ENCODE assay signal across 9 mouse cellular contexts in genomic region chr2:31769631-31770111, GRCm38 (mm10). TPM values are rescaled to one million over a fixed set of nuclear protein-coding genes. Genes with fewer than 3 reads are reported as not detected.
DNase-seq lines count a peak whose midpoint lies in the region; ATAC-seq and TF ChIP-seq lines count a peak whose summit lies in the region.
"Had no signal": no experiment of that assay in that cellular context is flagged by ENCODE, and none has a peak within 500 bp of the region (broad histone marks: within the 10 kb centered on the region; RNA-seq: fewer than 3 reads in every experiment).

No protein-coding gene starts in this region.

- no peak overlapping the region for H3K4me3 ChIP-seq in hindbrain, embryonic 10.5 days
- H3K4me3 ChIP-seq in hindbrain, embryonic 11.5 days (ENCODE audit: low read depth, low read length): no peak overlapping the region
- H3K4me3 ChIP-seq in gastrocnemius, adult 2 months: peak overlapping the region; percentile 65
- no peak overlapping the region for H3K4me3 ChIP-seq in hindbrain, embryonic 15.5 days
- no peak overlapping the region for H3K4me3 ChIP-seq in liver, embryonic 13.5 days (replicated peaks)
- no peak overlapping the region for H3K4me3 ChIP-seq in neural tube, embryonic 14.5 days (ENCODE audit: low read depth, low read length)

- intact Hi-C loops in gastrocnemius, adult 2 months (cut with DNase I): no loop called here

- DNase-seq in hindbrain, embryonic 10.5 days (ENCODE audit: low spot score): no peak
- DNase-seq in hindbrain, embryonic 11.5 days (ENCODE audit: low spot score): no peak
- DNase-seq in gastrocnemius, adult 2 months: peak; percentile 80
- no peak for DNase-seq in liver, embryonic 13.5 days
- no peak for DNase-seq in embryo, embryonic 11 days
- no peak for DNase-seq in layer of hippocampus, postnatal 10 days (ENCODE audit: low spot score in 2 of 2)

- no peaks in the 10 kb centered on the region for H3K27me3 ChIP-seq in hindbrain, embryonic 10.5 days (ENCODE audit: insufficient read depth, poor library complexity, severe bottlenecking)
- H3K27me3 ChIP-seq in hindbrain, embryonic 11.5 days (ENCODE audit: control insufficient read depth, insufficient read depth, low read length): no peaks in the 10 kb centered on the region
- no peaks in the 10 kb centered on the region for H3K27me3 ChIP-seq in hindbrain, embryonic 15.5 days
- H3K27me3 ChIP-seq in liver, embryonic 13.5 days: no peaks in the 10 kb centered on the region
- no peaks in the 10 kb centered on the region for H3K27me3 ChIP-seq in neural tube, embryonic 14.5 days (ENCODE audit: control insufficient read depth, insufficient read depth, low read length)
- H3K27me3 ChIP-seq: CH12.LX had no signal

- WGBS in hindbrain, embryonic 10.5 days: 54% methylated on average over 6 of the region's 6 CpGs
- WGBS in hindbrain, embryonic 11.5 days: 44% methylated on average over 6 of the region's 6 CpGs
- 47% methylated on average over 6 of the region's 6 CpGs for WGBS in hindbrain, embryonic 15.5 days
- WGBS in liver, embryonic 13.5 days (ENCODE audit: insufficient replicate concordance): 35% methylated on average over 6 of the region's 6 CpGs
- 36% methylated on average over 6 of the region's 6 CpGs for WGBS in neural tube, embryonic 14.5 days

- H3K9me3 ChIP-seq in hindbrain, embryonic 10.5 days: 0 out of 2 replicates have a peak, but pooled peaks cover 2% of the 10 kb centered on the region
- H3K9me3 ChIP-seq in hindbrain, embryonic 11.5 days (ENCODE audit: control insufficient read depth, low read length): no peaks in the 10 kb centered on the region
- no peaks in the 10 kb centered on the region for H3K9me3 ChIP-seq in hindbrain, embryonic 15.5 days
- no peaks in the 10 kb centered on the region for H3K9me3 ChIP-seq in liver, embryonic 13.5 days (replicated peaks)
- no peaks in the 10 kb centered on the region for H3K9me3 ChIP-seq in neural tube, embryonic 14.5 days (ENCODE audit: control insufficient read depth, low read length)

- no peak overlapping the region for H3K9ac ChIP-seq in hindbrain, embryonic 11.5 days (ENCODE audit: low read depth, low read length)
- no peak overlapping the region for H3K9ac ChIP-seq in hindbrain, embryonic 15.5 days
- no peak overlapping the region for H3K9ac ChIP-seq in liver, embryonic 13.5 days
- no peak overlapping the region for H3K9ac ChIP-seq in neural tube, embryonic 14.5 days (replicated peaks; ENCODE audit: low read depth, low read length)

- H3K27ac ChIP-seq in hindbrain, embryonic 10.5 days: 0 out of 2 replicates have a peak overlapping the region, but pooled peaks have one; percentile 36
- H3K27ac ChIP-seq in hindbrain, embryonic 11.5 days (ENCODE audit: low read depth, low read length): no peak overlapping the region
- peak overlapping the region; percentile 97 for H3K27ac ChIP-seq in gastrocnemius, adult 2 months
- H3K27ac ChIP-seq in hindbrain, embryonic 15.5 days (replicated peaks): peak overlapping the region; percentile 31; the same call in 1 of the 2 replicates
- peak overlapping the region; percentile 59 for H3K27ac ChIP-seq in liver, embryonic 13.5 days
- peak overlapping the region; percentile 34 for H3K27ac ChIP-seq in neural tube, embryonic 14.5 days (ENCODE audit: low read depth, low read length)

- H3K4me2 ChIP-seq in hindbrain, embryonic 11.5 days (replicated peaks; ENCODE audit: low read depth, low read length): no peak overlapping the region
- H3K4me2 ChIP-seq in hindbrain, embryonic 15.5 days: no peak overlapping the region
- peak overlapping the region; percentile 35; the same call in 1 of the 2 replicates for H3K4me2 ChIP-seq in liver, embryonic 13.5 days
- H3K4me2 ChIP-seq in neural tube, embryonic 14.5 days (ENCODE audit: low read depth, low read length): no peak overlapping the region

- H3K4me1 ChIP-seq in hindbrain, embryonic 10.5 days (replicated peaks): peaks cover 56% of the 10 kb centered on the region
- peaks cover 3% of the 10 kb centered on the region for H3K4me1 ChIP-seq in hindbrain, embryonic 11.5 days (replicated peaks; ENCODE audit: control insufficient read depth, insufficient read depth, low read length)
- H3K4me1 ChIP-seq in hindbrain, embryonic 15.5 days (replicated peaks): peaks cover 25% of the 10 kb centered on the region
- H3K4me1 ChIP-seq in liver, embryonic 13.5 days (replicated peaks): peaks cover 68% of the 10 kb centered on the region
- peaks cover 24% of the 10 kb centered on the region for H3K4me1 ChIP-seq in neural tube, embryonic 14.5 days (ENCODE audit: control insufficient read depth, insufficient read depth, low read length)

- peaks cover 28% of the 10 kb centered on the region for H3K36me3 ChIP-seq in hindbrain, embryonic 10.5 days
- no peaks in the 10 kb centered on the region for H3K36me3 ChIP-seq in hindbrain, embryonic 11.5 days (ENCODE audit: control insufficient read depth, insufficient read depth, low read length)
- no peaks in the 10 kb centered on the region for H3K36me3 ChIP-seq in hindbrain, embryonic 15.5 days
- H3K36me3 ChIP-seq in liver, embryonic 13.5 days: no peaks in the 10 kb centered on the region
- no peaks in the 10 kb centered on the region for H3K36me3 ChIP-seq in neural tube, embryonic 14.5 days (ENCODE audit: control insufficient read depth, insufficient read depth, low read length)

- TF ChIP-seq CTCF in gastrocnemius, adult 2 months (IDR thresholded peaks at IDR 0.05): no peak

- ATAC-seq in hindbrain, embryonic 11.5 days (ENCODE audit: low FRiP score): no peak
- no peak for ATAC-seq in hindbrain, embryonic 15.5 days (ENCODE audit: low FRiP score, low read depth)
- no peak for ATAC-seq in liver, embryonic 13.5 days (ENCODE audit: low read depth)
- ATAC-seq in neural tube, embryonic 14.5 days (ENCODE audit: low read depth): no peak

RNA-seq across cellular contexts. Expression of gene Qrfp, which starts 40.7 kb away (rescaled TPM):
- polyA plus RNA-seq in hindbrain, embryonic 10.5 days (2016; fragmentation: Nextera tagmentation; extraction: Ambion mirVana): 0.12 and 0.20 TPM in 2 replicates
- 0.08 and 0.28 TPM in 2 replicates for polyA plus RNA-seq in hindbrain, embryonic 11.5 days (2014; fragmentation: Nextera tagmentation; extraction: Ambion mirVana)
- total RNA-seq in gastrocnemius, adult 2 months (2021): not detected
- 0.12 TPM in 1 of 2 replicates, not detected in the other for polyA plus RNA-seq in hindbrain, embryonic 15.5 days (2015; fragmentation: Nextera tagmentation; extraction: Ambion mirVana)
- polyA plus RNA-seq in liver, embryonic 13.5 days (2015; fragmentation: Nextera tagmentation; extraction: Ambion mirVana): 0.07 TPM in 1 of 2 replicates, not detected in the other
- 0.09 TPM in 1 of 2 replicates, not detected in the other for polyA plus RNA-seq in neural tube, embryonic 14.5 days (2014; fragmentation: Nextera tagmentation; extraction: Ambion mirVana)
- not detected for total RNA-seq in layer of hippocampus, postnatal 10 days (2021)
- total RNA-seq: CH12.LX had no signal
